Mouse (Mus musculus): ENCODE data around the gene Slc23a2. TPM values are rescaled to one million over a fixed set of nuclear protein-coding genes. Genes with fewer than 3 reads are reported as not detected.

Slc23a2 gene
- polyA plus RNA-seq, 1 experiment from 2014 or later: 5.6 TPM

- Histone ChIP-seq H3K4me3 (ENCODE audit: low read depth, low read length) (no peak overlapping the region), H3K9me3 (ENCODE audit: control insufficient read depth, low read length) (no peaks in the 10 kb centered on the region), H3K27ac (replicated peaks) (no peak overlapping the region), H3K4me2 (replicated peaks; ENCODE audit: low read depth) (no peak overlapping the region), H3K9ac (ENCODE audit: low read length) (no peak overlapping the region), H3K4me1 (replicated peaks; ENCODE audit: control insufficient read depth, insufficient read depth) (no peaks in the 10 kb centered on the region), H3K27me3 (ENCODE audit: control insufficient read depth, insufficient read depth, low read length) (no peaks in the 10 kb centered on the region), H3K36me3 (ENCODE audit: control insufficient read depth, insufficient read depth, low read length) (no peaks in the 10 kb centered on the region; the same call in 1 of the 2 replicates)
- ATAC-seq (ENCODE audit: low FRiP score, low TSS enrichment) (peak; percentile 45), DNase-seq (ENCODE audit: low spot score) (no peak)
- WGBS: 77% methylated on average over 11 of the region's 11 CpGs
- 0 out of 2 replicates have a peak, but pooled peaks have one; percentile 20 for TF ChIP-seq CTCF (IDR thresholded peaks at IDR 0.05; ENCODE audit: low read depth)
- no peak for TF ChIP-seq EP300 (optimal IDR thresholded peaks at IDR 0.05)
Observed at GRCm38 (mm10) chr2:132094441-132095230, 50.3 kb downstream of the Slc23a2 start.

GRCm38 (mm10) chr2:132093739-132094138 lies 51.2 kb downstream of the Slc23a2 start:
- Histone ChIP-seq H3K27ac (replicated peaks) (peak overlapping the region; percentile 69; the same call in 1 of the 2 replicates), H3K9me3 (ENCODE audit: control insufficient read depth, low read length) (no peaks in the 10 kb centered on the region), H3K4me2 (replicated peaks; ENCODE audit: low read depth) (no peak overlapping the region), H3K36me3 (ENCODE audit: control insufficient read depth, insufficient read depth, low read length) (no peaks in the 10 kb centered on the region; the same call in 1 of the 2 replicates), H3K4me1 (replicated peaks; ENCODE audit: control insufficient read depth, insufficient read depth) (no peaks in the 10 kb centered on the region), H3K27me3 (ENCODE audit: control insufficient read depth, insufficient read depth, low read length) (no peaks in the 10 kb centered on the region), H3K4me3 (ENCODE audit: low read depth, low read length) (no peak overlapping the region), H3K9ac (ENCODE audit: low read length) (no peak overlapping the region)
- WGBS: 72% methylated on average over 2 of the region's 2 CpGs
- DNase-seq (ENCODE audit: low spot score) (no peak), ATAC-seq (ENCODE audit: low FRiP score, low TSS enrichment) (peak; percentile 79)
- TF ChIP-seq CTCF (IDR thresholded peaks at IDR 0.05; ENCODE audit: low read depth) (no peak), EP300 (optimal IDR thresholded peaks at IDR 0.05) (no peak)

DNA sequence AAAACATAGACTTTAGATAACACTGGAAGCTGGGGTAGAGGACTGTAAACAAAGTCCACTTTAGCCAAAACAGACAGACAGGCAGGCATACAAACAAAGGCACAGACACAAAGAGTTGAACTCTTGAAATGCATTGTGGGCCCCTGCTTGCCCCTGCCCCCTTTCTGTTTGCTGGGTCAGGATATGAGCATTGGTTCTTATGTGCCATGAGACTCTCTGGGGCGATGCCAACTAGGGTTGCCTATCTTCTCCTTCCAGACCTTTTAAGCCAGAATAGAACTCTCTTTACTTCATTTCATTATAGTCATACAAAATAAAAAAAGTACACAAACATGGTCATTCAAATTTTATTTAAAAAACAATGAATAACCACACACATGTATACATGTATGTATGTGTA lies 51.6 kb downstream of the Slc23a2 start:
- 100% methylated on average over 1 of the region's 1 CpGs for WGBS
- DNase-seq (ENCODE audit: low spot score): no peak
- Histone ChIP-seq H3K4me1 (replicated peaks; ENCODE audit: control insufficient read depth, insufficient read depth) (no peaks in the 10 kb centered on the region), H3K27ac (replicated peaks) (peak overlapping the region; percentile 41), H3K27me3 (ENCODE audit: control insufficient read depth, insufficient read depth, low read length) (no peaks in the 10 kb centered on the region), H3K9me3 (ENCODE audit: control insufficient read depth, low read length) (no peaks in the 10 kb centered on the region), H3K4me3 (ENCODE audit: low read depth, low read length) (no peak overlapping the region), H3K36me3 (ENCODE audit: control insufficient read depth, insufficient read depth, low read length) (no peaks in the 10 kb centered on the region; the same call in 1 of the 2 replicates), H3K9ac (ENCODE audit: low read length) (no peak overlapping the region), H3K4me2 (replicated peaks; ENCODE audit: low read depth) (no peak overlapping the region)
- ATAC-seq (ENCODE audit: low FRiP score, low TSS enrichment): no peak
- no peak for TF ChIP-seq CTCF (IDR thresholded peaks at IDR 0.05; ENCODE audit: low read depth)
- no peak for TF ChIP-seq EP300 (optimal IDR thresholded peaks at IDR 0.05)

- Histone ChIP-seq H3K9ac (ENCODE audit: low read length) (no peak overlapping the region), H3K4me2 (replicated peaks; ENCODE audit: low read depth) (no peak overlapping the region), H3K27me3 (ENCODE audit: control insufficient read depth, insufficient read depth, low read length) (no peaks in the 10 kb centered on the region), H3K36me3 (ENCODE audit: control insufficient read depth, insufficient read depth, low read length) (no peaks in the 10 kb centered on the region; the same call in none of the 2 replicates), H3K9me3 (ENCODE audit: control insufficient read depth, low read length) (no peaks in the 10 kb centered on the region), H3K4me3 (ENCODE audit: low read depth, low read length) (no peak overlapping the region), H3K27ac (replicated peaks) (peak overlapping the region; percentile 41), H3K4me1 (replicated peaks; ENCODE audit: control insufficient read depth, insufficient read depth) (no peaks in the 10 kb centered on the region)
- TF ChIP-seq EP300 (optimal IDR thresholded peaks at IDR 0.05): no peak
- TF ChIP-seq CTCF (IDR thresholded peaks at IDR 0.05; ENCODE audit: low read depth): no peak
- DNase-seq (ENCODE audit: low spot score) (no peak), ATAC-seq (ENCODE audit: low FRiP score, low TSS enrichment) (no peak)
- 78% methylated on average over 3 of the region's 3 CpGs for WGBS
Observed at GRCm38 (mm10) chr2:132092722-132093121, 52.2 kb downstream of the Slc23a2 start.

DNA sequence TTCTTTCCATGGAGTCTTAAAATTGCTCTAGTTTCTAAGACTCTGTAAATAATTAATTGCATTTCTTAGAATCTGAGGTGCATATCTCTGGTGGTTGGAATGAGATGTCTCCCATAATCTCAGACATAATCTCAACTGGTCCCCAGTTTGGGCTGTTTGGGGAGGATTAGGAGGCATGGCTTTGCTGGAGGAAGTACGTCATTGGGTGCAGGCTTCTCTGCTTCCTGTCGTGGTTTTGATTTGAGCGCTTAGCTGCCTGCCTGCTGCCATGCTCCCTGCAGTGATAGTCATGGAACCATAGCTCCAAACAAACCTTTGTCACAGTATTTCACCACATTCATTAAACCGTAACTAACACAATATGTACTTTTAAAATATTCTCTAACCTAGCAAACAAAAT lies 53.2 kb downstream of the Slc23a2 start:
- Histone ChIP-seq H3K4me3 (ENCODE audit: low read depth, low read length) (no peak overlapping the region), H3K9ac (ENCODE audit: low read length) (no peak overlapping the region), H3K27ac (replicated peaks) (no peak overlapping the region), H3K9me3 (ENCODE audit: control insufficient read depth, low read length) (no peaks in the 10 kb centered on the region), H3K4me2 (replicated peaks; ENCODE audit: low read depth) (no peak overlapping the region), H3K27me3 (ENCODE audit: control insufficient read depth, insufficient read depth, low read length) (no peaks in the 10 kb centered on the region), H3K36me3 (ENCODE audit: control insufficient read depth, insufficient read depth, low read length) (peaks cover under 1% of the 10 kb centered on the region), H3K4me1 (replicated peaks; ENCODE audit: control insufficient read depth, insufficient read depth) (no peaks in the 10 kb centered on the region)
- TF ChIP-seq CTCF (IDR thresholded peaks at IDR 0.05; ENCODE audit: low read depth) (no peak), EP300 (optimal IDR thresholded peaks at IDR 0.05) (no peak)
- DNase-seq (ENCODE audit: low spot score) (no peak), ATAC-seq (ENCODE audit: low FRiP score, low TSS enrichment) (no peak)
- 78% methylated on average over 4 of the region's 4 CpGs for WGBS

- no peak for ATAC-seq (ENCODE audit: low FRiP score, low TSS enrichment)
- Histone ChIP-seq H3K27ac (replicated peaks) (no peak overlapping the region), H3K9ac (ENCODE audit: low read length) (no peak overlapping the region), H3K4me2 (replicated peaks; ENCODE audit: low read depth) (no peak overlapping the region), H3K9me3 (ENCODE audit: control insufficient read depth, low read length) (no peaks in the 10 kb centered on the region), H3K36me3 (ENCODE audit: control insufficient read depth, insufficient read depth, low read length) (peaks cover 4% of the 10 kb centered on the region; the same call in 1 of the 2 replicates), H3K4me1 (replicated peaks; ENCODE audit: control insufficient read depth, insufficient read depth) (no peaks in the 10 kb centered on the region), H3K27me3 (ENCODE audit: control insufficient read depth, insufficient read depth, low read length) (no peaks in the 10 kb centered on the region), H3K4me3 (ENCODE audit: low read depth, low read length) (no peak overlapping the region)
- TF ChIP-seq EP300 (optimal IDR thresholded peaks at IDR 0.05): no peak
- TF ChIP-seq CTCF (IDR thresholded peaks at IDR 0.05; ENCODE audit: low read depth): no peak
- DNase-seq (ENCODE audit: low spot score): no peak
Observed at GRCm38 (mm10) chr2:132084813-132085212, 60.1 kb downstream of the Slc23a2 start.

Data from stomach, postnatal 0 days (tissue).